Mouse (Mus musculus) spleen, adult 2 months (tissue): ENCODE measurements around the gene Tspan13.

Experiments
- CTCF ChIP-seq: fragments of 200-500 bp; IDR thresholded peaks from 2 replicates; pipeline ENCODE4 v1.5.1; 2011; ENCODE audit warnings: mild to moderate bottlenecking, inconsistent platforms; ENCODE audit not compliant: insufficient read depth, insufficient read length, insufficient replicate concordance; ENCODE audit errors: extremely low read depth
- POLR2A ChIP-seq: fragments of 200-500 bp; IDR thresholded peaks from 2 replicates; pipeline ENCODE4 v1.6.1; 2011; ENCODE audit warnings: low read depth, low read length, inconsistent platforms

DNA sequence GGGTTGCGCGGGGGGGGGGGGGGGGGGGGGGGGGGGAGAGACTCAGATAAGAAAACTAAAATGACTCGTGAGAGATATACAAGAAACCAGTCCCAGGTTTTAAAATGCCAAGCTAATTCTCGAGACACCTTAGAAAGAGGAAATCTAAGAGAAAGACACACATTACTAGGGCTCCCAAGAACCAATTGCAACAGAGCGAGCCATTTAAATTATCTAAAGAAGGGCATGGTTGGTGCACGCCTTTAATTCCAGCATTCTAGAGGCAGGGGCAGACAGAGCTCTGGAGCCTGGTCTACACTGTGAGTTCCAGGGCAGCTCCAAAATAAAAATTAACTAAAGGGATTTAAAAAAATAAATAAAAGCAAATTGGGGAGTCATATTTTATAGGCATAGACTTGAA is 12.6 kb downstream of the Tspan13 start:
- TF ChIP-seq CTCF (no peak), POLR2A (no peak)
